9 mouse cellular contexts compared by ENCODE assay signal in genomic region chr13:103710359-103710781, GRCm38 (mm10).
A peak's percentile ranks its signal among the peaks of the same experiment; 100 is the strongest.
DNase-seq lines count a peak whose midpoint lies in the region; ATAC-seq and TF ChIP-seq lines count a peak whose summit lies in the region.
"Had no signal": no experiment of that assay in that cellular context is flagged by ENCODE, and none has a peak within 500 bp of the region (broad histone marks: within the 10 kb centered on the region; RNA-seq: fewer than 3 reads in every experiment).

No protein-coding gene starts in this region.

- 41% methylated on average over 7 of the region's 7 CpGs for WGBS in lung, adult 2 months

- ATAC-seq in erythroblast, adult 5-6 weeks (replicated peaks; ENCODE audit: low FRiP score, poor library complexity, severe bottlenecking) = no peak

- DNase-seq in gastrocnemius, postnatal 14 days = peak; percentile 27
- no peak for DNase-seq in gastrocnemius, postnatal 4 days (ENCODE audit: low spot score in 2 of 2)
- DNase-seq in ovary, postnatal 36 days (ENCODE audit: low spot score) = peak; percentile 25
- DNase-seq in ovary, postnatal 14 days (ENCODE audit: low spot score) = no peak
- peak; percentile 51 for DNase-seq in embryo, embryonic 10 days (ENCODE audit: low spot score)
- peak; percentile 33 for DNase-seq in lung, adult 2 months
- DNase-seq in thymus, postnatal 10 days (ENCODE audit: low spot score in 2 of 2) = peak; percentile 14 to 66

- peak; percentile 70 for TF ChIP-seq CTCF in lung, adult 2 months (IDR thresholded peaks at IDR 0.05; ENCODE audit: insufficient read depth, low read length)

- intact Hi-C loops in gastrocnemius, postnatal 14 days (cut with DNase I; ENCODE audit: low total_unique reads) = no loop called here

- TF ChIP-seq POLR2A in lung, adult 2 months (IDR thresholded peaks at IDR 0.05; ENCODE audit: borderline replicate concordance, extremely low read depth, low read depth, low read length) = no peak

- H3K4me3 ChIP-seq in lung, adult 2 months (replicated peaks; ENCODE audit: extremely low read depth, low read depth, low read length) = no peak overlapping the region
- H3K4me3 ChIP-seq: heart, embryonic 15.5 days had no signal

- peaks cover 2% of the 10 kb centered on the region; the same call in 1 of the 2 replicates for H3K4me1 ChIP-seq in lung, adult 2 months (ENCODE audit: control insufficient read depth, insufficient read depth, low read length)

Comparison
In these comparisons a context has a peak if more than half of its experiments do, and no peak if none do; other contexts are left out.
1. DNase-seq: peak in gastrocnemius, postnatal 14 days (single experiment), ovary, postnatal 36 days (single experiment), embryo, embryonic 10 days (single experiment), lung, adult 2 months (single experiment) and thymus, postnatal 10 days (2 of 2); none in gastrocnemius, postnatal 4 days (0 of 2) and ovary, postnatal 14 days (single experiment).